Mouse (Mus musculus) stomach, adult 2 months (tissue): ENCODE data around the gene Chchd6. TPM values are rescaled to one million over a fixed set of nuclear protein-coding genes. Genes with fewer than 3 reads are reported as not detected.

ENCODE experiments used
- polyA plus RNA-seq: library from polyadenylated mRNA; depleted of rRNA; stranded (reverse); fragments of >200 nt; gene quantifications from 2 replicates; pipeline ENCODE4 v1.2.3, GENCODE M21; 2012; rRNA removed

The Chchd6 gene
- polyA plus RNA-seq = 7.1 and 9.1 TPM in 2 replicates

DNA sequence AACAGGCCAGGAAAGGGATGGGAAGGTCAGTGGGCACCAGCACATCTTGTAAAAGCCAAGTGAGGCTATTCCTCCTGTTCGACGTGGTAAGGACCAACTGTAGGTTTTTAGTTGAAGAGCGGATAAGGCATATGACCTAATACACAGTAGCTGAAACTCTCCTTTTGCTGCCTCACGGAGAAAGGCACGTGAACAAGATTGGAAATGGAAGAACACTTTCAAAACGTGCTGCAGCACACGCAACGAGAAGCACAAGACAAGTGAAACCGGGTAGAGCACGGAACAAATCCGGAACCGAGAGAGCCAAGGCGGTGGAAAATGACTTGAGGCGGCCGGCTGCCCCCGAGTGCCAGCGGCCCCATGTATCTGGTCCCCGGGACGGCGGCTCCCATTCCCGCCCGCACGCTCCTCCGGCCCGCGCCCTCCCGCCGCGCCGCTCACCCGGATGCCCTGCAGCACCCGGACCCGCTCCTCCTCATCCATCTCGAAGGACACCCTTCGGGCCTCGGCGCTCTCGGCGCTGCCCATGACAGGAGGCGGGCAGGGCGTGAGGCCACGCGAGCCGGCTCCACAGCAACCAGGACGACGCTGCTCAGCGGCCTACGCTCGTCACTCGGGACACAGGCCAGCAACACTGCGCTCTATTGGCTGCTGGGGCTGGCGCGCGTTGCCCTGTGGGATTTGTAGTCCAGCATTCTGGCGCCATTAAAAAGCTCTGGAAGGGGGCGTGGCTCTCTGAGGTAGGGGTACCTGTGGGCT lies at the start of gene Chchd6:
Gene Chchd6 (minus strand): TSS at position 635 of the 759 bp plus-strand sequence.

GRCm38 (mm10) chr6:89643798-89644270 lies 48.4 kb upstream of the Chchd6 start, which contains the start of gene Txnrd3:
TSS of gene Txnrd3 (plus strand) at chr6:89643988.

DNA sequence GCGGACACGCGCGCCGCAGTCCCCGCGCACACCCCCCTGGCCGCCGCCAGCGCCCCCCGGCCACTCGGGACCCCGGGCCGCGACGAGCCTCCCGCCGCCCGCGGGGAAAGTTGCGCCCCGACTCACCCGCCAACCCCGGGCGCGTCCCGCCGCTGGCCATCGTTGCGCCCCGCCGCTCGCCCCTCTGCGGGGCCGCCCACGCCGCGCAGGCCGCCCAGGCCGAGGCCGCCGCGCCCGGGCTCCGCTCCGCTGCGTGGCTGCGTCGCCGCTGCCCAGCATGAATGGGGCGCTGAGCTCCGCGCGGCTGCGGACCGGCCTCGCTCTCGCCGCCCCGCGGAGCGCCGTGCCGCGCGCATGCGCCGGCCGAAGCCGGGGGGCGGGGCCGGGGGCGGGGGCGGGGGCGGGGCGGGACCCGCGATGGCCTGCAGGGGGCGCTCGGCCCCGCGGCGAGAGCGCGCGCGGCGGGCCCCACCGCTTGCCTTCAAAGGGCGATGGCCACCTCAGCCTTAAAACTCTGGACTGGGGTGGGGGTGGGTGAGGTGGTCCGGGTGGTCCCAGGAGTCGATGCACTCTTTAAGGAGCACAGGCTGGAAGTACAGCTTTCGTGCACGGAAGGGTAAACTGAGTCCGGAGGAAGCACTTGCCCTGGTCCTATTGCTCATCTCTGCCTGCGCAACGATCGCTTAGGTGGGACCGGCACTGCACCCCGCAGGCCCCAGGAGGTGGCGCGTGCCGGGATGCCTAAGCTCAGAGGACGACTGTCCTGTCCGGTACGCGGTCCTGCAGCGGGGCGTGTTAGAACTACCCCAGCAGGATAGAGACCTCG lies 233.0 kb downstream of the Chchd6 start, which contains the start of gene Plxna1:
Gene Plxna1 (minus strand): TSS at position 340 of the 826 bp plus-strand sequence.

Other genes starting within 250 kb of the Chchd6 start
- gene Plxna1, start 233.0 kb downstream of the Chchd6 start, polyA plus RNA-seq = 13.5 and 14.2 TPM in 2 replicates
- gene Txnrd3, start 48.3 kb upstream of the Chchd6 start, polyA plus RNA-seq = 3.7 and 4.7 TPM in 2 replicates
- not detected in 2 replicates for gene Vmn1r40, start 111.9 kb upstream of the Chchd6 start, polyA plus RNA-seq
- not detected in 2 replicates for gene Vmn1r41, start 145.1 kb upstream of the Chchd6 start, polyA plus RNA-seq